Mouse (Mus musculus) neural tube, embryonic 13.5 days (tissue): Measurements from ENCODE around the gene Fam13a. TPM values are rescaled to one million over a fixed set of nuclear protein-coding genes. Genes with fewer than 3 reads are reported as not detected.

ENCODE experiments used
- ATAC-seq: fragments of 200-750 bp; cut with Nextera tagmentation; 2 replicates; pipeline ENCODE4 v1.8.0; 2017; ENCODE audit warnings: low read depth, mild to moderate bottlenecking, moderate TSS enrichment, moderate library complexity
- H3K27ac ChIP-seq: fragments of 300-500 bp; sonication (generic); replicated peaks from 2 replicates; pipeline ENCODE4 v1.5.1; 2015; ENCODE audit warnings: moderate library complexity, mild to moderate bottlenecking, inconsistent platforms
- H3K27me3 ChIP-seq: fragments of 300-500 bp; sonication (generic); 2 replicates; pipeline ENCODE4 v1.6.1; 2015; ENCODE audit warnings: mild to moderate bottlenecking, inconsistent platforms
- H3K36me3 ChIP-seq: fragments of 300-500 bp; sonication (generic); 2 replicates; pipeline ENCODE4 v1.6.1; 2015; ENCODE audit warnings: mild to moderate bottlenecking, inconsistent platforms
- H3K4me1 ChIP-seq: fragments of 300-500 bp; sonication (generic); replicated peaks from 2 replicates; pipeline ENCODE4 v1.6.1; 2015; ENCODE audit warnings: inconsistent platforms
- H3K4me2 ChIP-seq: fragments of 300-500 bp; sonication (generic); 2 replicates; pipeline ENCODE4 v1.6.1; 2015; ENCODE audit warnings: inconsistent platforms, mild to moderate bottlenecking, moderate library complexity
- H3K4me3 ChIP-seq: fragments of 300-500 bp; sonication (generic); 2 replicates; pipeline ENCODE4 v1.5.1; 2015; ENCODE audit warnings: mild to moderate bottlenecking, inconsistent platforms
- H3K9ac ChIP-seq: fragments of 300-500 bp; sonication (generic); 2 replicates; pipeline ENCODE4 v1.6.1; 2015; ENCODE audit warnings: moderate library complexity, mild to moderate bottlenecking, inconsistent platforms
- H3K9me3 ChIP-seq: fragments of 300-500 bp; sonication (generic); 2 replicates; pipeline ENCODE4 v1.6.1; 2016; ENCODE audit warnings: inconsistent platforms
- WGBS: fragments of 180-500 bp; shearing (Covaris S2); methylation state at CpG from one replicate; pipeline ENCODE4 v1.1.7; 2015; 5-methylcytosine and 5-hydroxymethylcytosine counted together
- polyA plus RNA-seq: library from polyadenylated mRNA; unstranded; fragments of >200 nt; fragmentation: Nextera tagmentation; extraction: Ambion mirVana; gene quantifications from 2 replicates; pipeline ENCODE4 v1.2.1, GENCODE M21; 2015

Fam13a gene
- polyA plus RNA-seq, 1 experiment from 2014 or later: 7.0 TPM

GRCm38 (mm10) chr6:59024806-59025205, 457 bp upstream of the Fam13a start:
- WGBS: 33% methylated on average over 3 of the region's 3 CpGs
- ATAC-seq: peak; percentile 29; the same call in 1 of the 2 replicates

DNA sequence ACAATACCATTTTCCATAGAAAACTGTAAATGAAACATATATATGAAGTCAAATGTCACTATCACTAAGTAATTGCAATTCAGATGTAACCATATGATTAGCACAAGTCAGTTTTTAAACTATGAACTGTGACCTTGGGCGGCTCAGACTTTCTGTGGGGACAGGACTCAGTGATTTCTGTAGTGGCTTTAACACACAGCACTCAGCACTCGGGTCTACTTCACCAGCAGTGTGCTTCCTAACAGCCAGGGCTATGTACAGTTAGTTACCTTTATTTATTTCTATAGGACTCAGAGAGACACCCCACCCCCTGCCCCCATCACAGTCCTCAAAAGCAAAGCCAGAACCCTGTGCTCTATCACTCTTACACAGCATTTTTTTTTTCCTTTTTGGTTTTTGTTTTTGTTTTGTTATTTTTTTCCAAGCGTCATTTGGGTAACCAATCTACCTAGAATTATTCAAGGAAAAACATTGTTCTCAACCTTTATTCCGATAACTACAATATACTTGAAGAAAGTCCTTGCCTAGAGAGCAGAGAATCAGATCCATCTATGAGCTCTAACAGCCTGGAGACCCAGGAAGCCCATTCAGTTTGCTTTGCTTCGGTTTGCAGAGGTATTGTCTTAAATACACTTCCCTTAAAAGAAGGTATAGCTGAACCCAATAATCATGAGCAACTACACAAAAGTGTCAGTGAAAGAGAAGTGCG, 740 bp downstream of the Fam13a start:
- peak; percentile 45 for ATAC-seq
- peaks cover 17% of the 10 kb centered on the region for H3K4me1 ChIP-seq
- 51% methylated on average over 6 of the region's 6 CpGs for WGBS
- peak overlapping the region; percentile 74 for H3K9ac ChIP-seq
- H3K27ac ChIP-seq: peak overlapping the region; percentile 74
- H3K27me3 ChIP-seq: no peaks in the 10 kb centered on the region
- H3K9me3 ChIP-seq: no peaks in the 10 kb centered on the region
- no peaks in the 10 kb centered on the region for H3K36me3 ChIP-seq
- H3K4me2 ChIP-seq: peak overlapping the region; percentile 60
- H3K4me3 ChIP-seq: peak overlapping the region; percentile 54

More at GRCm38 (mm10) chr6:59024806-59025205, 457 bp upstream of the Fam13a start:
- no peaks in the 10 kb centered on the region for H3K36me3 ChIP-seq
- H3K4me3 ChIP-seq: peak overlapping the region; percentile 54
- peak overlapping the region; percentile 74 for H3K9ac ChIP-seq
- peaks cover 17% of the 10 kb centered on the region for H3K4me1 ChIP-seq
- H3K4me2 ChIP-seq: peak overlapping the region; percentile 60
- no peaks in the 10 kb centered on the region for H3K27me3 ChIP-seq
- H3K9me3 ChIP-seq: no peaks in the 10 kb centered on the region
- peak overlapping the region; percentile 74; the same call in 1 of the 2 replicates for H3K27ac ChIP-seq

GRCm38 (mm10) chr6:59022621-59023020, 1.7 kb downstream of the Fam13a start:
- H3K4me3 ChIP-seq: no peak overlapping the region
- H3K4me2 ChIP-seq: peak overlapping the region; percentile 60
- H3K27ac ChIP-seq: no peak overlapping the region
- H3K27me3 ChIP-seq: no peaks in the 10 kb centered on the region
- no peak for ATAC-seq
- no peaks in the 10 kb centered on the region for H3K36me3 ChIP-seq
- no peaks in the 10 kb centered on the region for H3K9me3 ChIP-seq
- WGBS: 81% methylated on average over 2 of the region's 2 CpGs
- no peak overlapping the region for H3K9ac ChIP-seq
- H3K4me1 ChIP-seq: peaks cover 17% of the 10 kb centered on the region

GRCm38 (mm10) chr6:59020346-59020745, 4.0 kb downstream of the Fam13a start:
- no peak for ATAC-seq
- 81% methylated on average over 2 of the region's 2 CpGs for WGBS
- peaks cover 17% of the 10 kb centered on the region for H3K4me1 ChIP-seq

DNA sequence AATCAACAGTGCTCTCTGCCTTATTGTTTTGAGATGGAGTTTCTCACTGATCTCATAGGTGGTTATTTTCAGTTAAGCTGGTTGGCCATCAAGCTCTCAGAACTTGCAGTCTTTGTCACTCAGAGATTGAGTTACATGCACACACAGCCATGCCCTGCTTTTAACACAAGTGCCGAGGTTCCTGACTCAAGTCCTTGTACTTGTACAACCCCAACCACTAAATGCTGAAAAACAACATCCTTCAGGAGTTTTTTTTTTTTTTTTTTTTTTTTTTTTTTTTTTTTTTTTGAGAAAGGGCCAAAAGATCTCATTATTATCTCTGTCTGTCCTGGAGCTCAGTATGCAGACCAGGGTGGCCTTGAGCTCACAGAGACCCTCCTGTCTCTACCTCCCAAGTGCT, 4.5 kb downstream of the Fam13a start:
- Histone ChIP-seq H3K27ac (no peak overlapping the region), H3K27me3 (no peaks in the 10 kb centered on the region), H3K36me3 (no peaks in the 10 kb centered on the region), H3K4me3 (no peak overlapping the region), H3K4me2 (no peak overlapping the region), H3K9me3 (no peaks in the 10 kb centered on the region), H3K9ac (no peak overlapping the region), H3K4me1 (peaks cover 17% of the 10 kb centered on the region)
- no peak for ATAC-seq
- 74% methylated on average over 1 of the region's 1 CpGs for WGBS

More at GRCm38 (mm10) chr6:59020346-59020745, 4.0 kb downstream of the Fam13a start:
- Histone ChIP-seq H3K27ac (no peak overlapping the region), H3K36me3 (no peaks in the 10 kb centered on the region), H3K9me3 (no peaks in the 10 kb centered on the region), H3K4me3 (no peak overlapping the region), H3K9ac (no peak overlapping the region), H3K27me3 (no peaks in the 10 kb centered on the region), H3K4me2 (no peak overlapping the region)

DNA sequence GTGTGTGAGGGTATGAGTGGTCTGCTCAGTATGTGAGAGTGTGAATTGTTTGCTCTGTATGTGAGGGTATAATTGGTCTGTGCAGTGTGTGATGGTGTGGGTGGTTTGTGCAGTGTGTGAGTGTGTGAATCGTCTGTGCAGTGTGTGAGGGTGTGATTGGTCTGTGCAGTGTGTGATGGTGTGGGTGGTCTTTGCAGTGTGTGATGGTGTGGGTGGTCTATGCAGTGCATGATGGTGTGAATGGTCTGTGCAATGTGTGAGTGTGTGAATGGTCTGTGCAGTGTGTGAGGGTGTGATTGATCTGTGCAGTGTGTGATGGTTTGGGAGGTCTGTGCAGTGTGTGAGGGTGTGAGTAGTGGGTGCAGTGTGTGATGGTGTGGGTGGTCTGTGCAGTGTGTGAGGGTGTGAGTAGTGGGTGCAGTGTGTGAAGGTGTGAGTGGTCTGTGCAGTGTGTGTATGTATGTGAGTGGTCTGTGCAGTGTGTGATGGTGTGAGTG, 8.0 kb downstream of the Fam13a start:
- no peak overlapping the region for H3K9ac ChIP-seq
- no peaks in the 10 kb centered on the region for H3K36me3 ChIP-seq
- ATAC-seq: peak; percentile 50; the same call in 1 of the 2 replicates
- H3K4me3 ChIP-seq: no peak overlapping the region
- H3K9me3 ChIP-seq: no peaks in the 10 kb centered on the region
- 72% methylated on average over 1 of the region's 1 CpGs for WGBS
- H3K4me1 ChIP-seq: no peaks in the 10 kb centered on the region
- no peaks in the 10 kb centered on the region for H3K27me3 ChIP-seq
- H3K4me2 ChIP-seq: no peak overlapping the region
- H3K27ac ChIP-seq: no peak overlapping the region

DNA sequence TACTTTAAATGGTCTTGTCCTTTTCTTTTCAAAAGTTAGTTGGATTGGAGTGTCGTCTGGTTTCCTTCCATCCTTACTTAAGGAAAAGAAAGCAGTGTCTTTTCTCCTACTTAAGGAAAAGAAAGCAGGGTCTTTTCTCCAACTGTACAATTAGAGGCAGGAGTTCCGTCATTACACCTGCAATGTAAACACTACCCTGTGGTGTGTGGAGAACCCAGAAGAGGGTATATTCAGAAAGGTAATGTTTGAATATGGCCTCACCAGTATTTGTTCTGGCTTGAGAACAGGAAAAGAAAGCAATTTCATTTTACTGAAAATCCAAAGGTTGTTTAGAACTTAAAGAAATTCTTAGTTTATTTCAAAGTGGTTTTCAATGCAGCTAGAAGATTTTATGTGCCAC, 9.6 kb downstream of the Fam13a start:
- Histone ChIP-seq H3K9me3 (no peaks in the 10 kb centered on the region), H3K4me3 (no peak overlapping the region), H3K36me3 (no peaks in the 10 kb centered on the region), H3K27ac (no peak overlapping the region), H3K27me3 (no peaks in the 10 kb centered on the region), H3K9ac (no peak overlapping the region), H3K4me2 (no peak overlapping the region), H3K4me1 (no peaks in the 10 kb centered on the region)
- ATAC-seq: no peak
- 79% methylated on average over 2 of the region's 2 CpGs for WGBS

GRCm38 (mm10) chr6:59014088-59014759, 10.1 kb downstream of the Fam13a start:
- Histone ChIP-seq H3K36me3 (no peaks in the 10 kb centered on the region), H3K9me3 (no peaks in the 10 kb centered on the region), H3K27ac (no peak overlapping the region), H3K27me3 (no peaks in the 10 kb centered on the region), H3K9ac (no peak overlapping the region), H3K4me1 (no peaks in the 10 kb centered on the region), H3K4me3 (no peak overlapping the region), H3K4me2 (no peak overlapping the region)
- ATAC-seq: no peak
- WGBS: 79% methylated on average over 8 of the region's 8 CpGs

- no peak for ATAC-seq
- Histone ChIP-seq H3K9ac (no peak overlapping the region), H3K4me3 (no peak overlapping the region), H3K9me3 (no peaks in the 10 kb centered on the region), H3K27me3 (no peaks in the 10 kb centered on the region), H3K36me3 (no peaks in the 10 kb centered on the region), H3K27ac (no peak overlapping the region), H3K4me2 (no peak overlapping the region), H3K4me1 (no peaks in the 10 kb centered on the region)
- WGBS: 95% methylated on average over 3 of the region's 3 CpGs
These were observed 13.6 kb downstream of the Fam13a start for GRCm38 (mm10) chr6:59010792-59011191.

- 93% methylated on average over 5 of the region's 5 CpGs for WGBS
- Histone ChIP-seq H3K4me1 (no peaks in the 10 kb centered on the region), H3K27ac (no peak overlapping the region), H3K9me3 (no peaks in the 10 kb centered on the region), H3K27me3 (no peaks in the 10 kb centered on the region), H3K4me3 (no peak overlapping the region), H3K36me3 (no peaks in the 10 kb centered on the region), H3K9ac (no peak overlapping the region), H3K4me2 (no peak overlapping the region)
- no peak for ATAC-seq
These were observed 19.7 kb downstream of the Fam13a start for GRCm38 (mm10) chr6:59004630-59005029.

DNA sequence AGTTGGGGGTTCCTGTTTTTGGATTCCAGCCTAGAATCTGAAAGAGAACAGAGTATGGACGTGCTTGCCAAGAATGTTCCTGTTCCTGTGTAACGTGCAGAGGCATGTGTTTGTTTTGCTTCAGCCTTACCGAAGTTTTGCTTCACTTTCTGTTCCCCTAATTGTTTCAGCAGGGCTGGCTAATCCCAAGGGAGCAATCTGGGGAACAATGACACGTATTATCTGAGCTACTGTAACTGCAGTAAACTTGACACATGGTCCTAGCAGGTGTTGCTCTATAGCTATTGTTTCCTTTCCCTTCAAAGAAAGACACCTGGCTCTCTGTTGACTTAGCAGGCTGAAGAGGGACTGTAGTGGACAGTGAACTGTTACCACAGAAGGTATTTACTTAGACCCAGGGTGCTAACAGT, 25.3 kb downstream of the Fam13a start:
- 32% methylated on average over 4 of the region's 4 CpGs for WGBS
- H3K27ac ChIP-seq: no peak overlapping the region
- no peaks in the 10 kb centered on the region for H3K36me3 ChIP-seq
- H3K4me2 ChIP-seq: no peak overlapping the region
- ATAC-seq: peak; percentile 36; the same call in 1 of the 2 replicates
- H3K9me3 ChIP-seq: no peaks in the 10 kb centered on the region
- no peak overlapping the region for H3K4me3 ChIP-seq
- H3K4me1 ChIP-seq: peaks cover 6% of the 10 kb centered on the region; the same call in 1 of the 2 replicates
- H3K9ac ChIP-seq: no peak overlapping the region
- no peaks in the 10 kb centered on the region for H3K27me3 ChIP-seq

DNA sequence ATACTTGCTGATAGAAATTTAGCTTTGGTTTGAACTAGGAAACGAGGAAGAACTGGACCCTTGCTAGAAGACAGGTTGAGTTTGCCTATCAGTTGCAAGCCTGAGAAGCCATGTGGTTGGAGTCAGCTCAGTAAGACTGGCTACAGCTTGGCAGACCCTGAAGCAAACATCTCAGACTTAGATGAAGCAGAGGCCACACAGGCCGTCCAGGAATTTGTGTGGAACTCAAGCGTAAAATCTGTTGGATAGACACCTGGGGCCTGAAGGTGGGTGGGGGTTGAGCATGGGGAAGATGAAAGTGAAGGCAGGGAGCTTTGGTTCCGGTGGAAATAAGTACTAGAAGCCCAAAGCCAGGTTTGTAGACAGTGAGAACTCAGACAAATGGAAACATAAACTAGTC, 25.8 kb downstream of the Fam13a start:
- peak; percentile 19; the same call in 1 of the 2 replicates for ATAC-seq
- Histone ChIP-seq H3K4me3 (no peak overlapping the region), H3K27ac (no peak overlapping the region), H3K4me1 (peaks cover 6% of the 10 kb centered on the region; the same call in 1 of the 2 replicates), H3K9me3 (no peaks in the 10 kb centered on the region), H3K36me3 (no peaks in the 10 kb centered on the region), H3K9ac (no peak overlapping the region), H3K27me3 (no peaks in the 10 kb centered on the region), H3K4me2 (no peak overlapping the region)
- 78% methylated on average over 4 of the region's 4 CpGs for WGBS
